Mouse (Mus musculus): ENCODE results near the gene 4930579F01Rik.

DNA sequence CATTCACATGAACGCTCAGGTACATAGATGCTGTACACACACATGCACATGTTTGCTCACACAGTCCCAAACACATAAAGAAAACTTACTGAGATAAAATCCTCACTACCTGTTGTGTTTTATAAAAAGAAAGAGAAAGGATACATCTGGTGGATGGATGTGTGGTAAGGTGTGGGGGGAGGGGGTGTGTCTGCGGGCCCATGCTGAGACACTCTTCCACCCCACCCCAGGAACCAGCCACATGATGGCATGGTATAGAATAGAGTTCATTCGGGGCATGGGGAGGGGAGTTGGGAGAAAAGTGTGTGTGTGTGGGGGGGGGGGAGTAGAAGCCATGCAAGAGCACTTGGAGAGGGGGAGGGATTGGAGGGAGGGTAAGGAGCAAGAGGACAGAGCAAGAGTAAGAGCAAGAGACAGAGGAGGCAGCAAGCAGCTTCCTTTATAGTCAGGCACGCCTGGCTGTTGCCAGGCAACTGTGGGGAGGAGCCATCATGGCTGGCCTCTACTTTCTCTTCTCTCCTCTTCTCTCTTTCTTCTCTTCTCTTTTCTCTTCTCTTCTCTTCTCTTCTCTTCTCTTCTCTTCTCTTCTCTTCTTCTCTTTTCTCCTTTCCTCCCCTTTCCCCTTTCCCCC lies 31.0 kb downstream of the 4930579F01Rik start:
- TF ChIP-seq POLR2A (IDR thresholded peaks at IDR 0.05; ENCODE audit: extremely low read depth, insufficient read depth, low read length) = no peak
- no peak for TF ChIP-seq CTCF (IDR thresholded peaks at IDR 0.05; ENCODE audit: extremely low read depth, insufficient read depth, low read length)

All from cortical plate, adult 2 months (tissue).